Mouse (Mus musculus) midbrain, postnatal 0 days (tissue): Measurements from ENCODE around the gene Gimap3. TPM values are rescaled to one million over a fixed set of nuclear protein-coding genes. Genes with fewer than 3 reads are reported as not detected.

ENCODE experiments used
- ATAC-seq: fragments of 200-750 bp; cut with Nextera tagmentation; 2 replicates; pipeline ENCODE4 v1.8.0; 2017; ENCODE audit warnings: moderate number of reproducible peaks, mild to moderate bottlenecking, moderate TSS enrichment, moderate library complexity; ENCODE audit not compliant: low FRiP score
- DNase-seq: peaks from one replicate; pipeline ENCODE4 v3.0.0-alpha.2; 2015; ENCODE audit warnings: low spot score
- H3K27ac ChIP-seq: fragments of 300-500 bp; sonication (generic); 2 replicates; pipeline ENCODE4 v1.5.1; 2014; ENCODE audit warnings: low read depth, mild to moderate bottlenecking, low read length, mixed read lengths
- H3K27me3 ChIP-seq: fragments of 300-500 bp; sonication (generic); 2 replicates; pipeline ENCODE4 v1.6.1; 2014; ENCODE audit warnings: low read length, control low read depth, mixed read lengths; ENCODE audit not compliant: insufficient read depth
- H3K36me3 ChIP-seq: fragments of 300-500 bp; sonication (generic); 2 replicates; pipeline ENCODE4 v1.6.1; 2014; ENCODE audit warnings: low read length, control low read depth, mixed read lengths; ENCODE audit not compliant: insufficient read depth
- H3K4me1 ChIP-seq: fragments of 300-500 bp; sonication (generic); 2 replicates; pipeline ENCODE4 v1.6.1; 2014; ENCODE audit warnings: mild to moderate bottlenecking, control low read depth, antibody characterized with exemption, low read length, mixed read lengths; ENCODE audit not compliant: insufficient read depth
- H3K4me2 ChIP-seq: fragments of 300-500 bp; sonication (generic); 2 replicates; pipeline ENCODE4 v1.6.1; 2014; ENCODE audit warnings: low read depth, mild to moderate bottlenecking, low read length, mixed read lengths; ENCODE audit not compliant: poor library complexity, severe bottlenecking
- H3K4me3 ChIP-seq: fragments of 300-500 bp; sonication (generic); 2 replicates; pipeline ENCODE4 v1.5.1; 2014; ENCODE audit warnings: low read depth, mild to moderate bottlenecking, low read length, moderate library complexity
- H3K9ac ChIP-seq: fragments of 300-500 bp; sonication (generic); replicated peaks from 2 replicates; pipeline ENCODE4 v1.6.1; 2014; ENCODE audit warnings: mild to moderate bottlenecking, low read length, moderate library complexity, mixed read lengths; ENCODE audit not compliant: poor library complexity, severe bottlenecking
- H3K9me3 ChIP-seq: fragments of 300-500 bp; sonication (generic); 2 replicates; pipeline ENCODE4 v1.6.1; 2016; ENCODE audit warnings: low read length, control low read depth
- CTCF ChIP-seq: IDR thresholded peaks from 2 replicates; pipeline ENCODE4 v1.5.1; 2016; ENCODE audit warnings: antibody characterized with exemption, mild to moderate bottlenecking
- WGBS: fragments of 180-500 bp; shearing (Covaris S2); extraction: QIAGEN DNeasy Blood & Tissue Kit; methylation state at CpG from one replicate; pipeline ENCODE4 v1.1.7; 2014; 5-methylcytosine and 5-hydroxymethylcytosine counted together
- polyA plus RNA-seq: library from polyadenylated mRNA; unstranded; fragments of >200 nt; fragmentation: Nextera tagmentation; extraction: Ambion mirVana; gene quantifications from 2 replicates; pipeline ENCODE4 v1.2.1, GENCODE M21; 2015
- total RNA-seq: library from RNA; depleted of rRNA; stranded (reverse); fragments of >200 nt; gene quantifications from 2 replicates; pipeline ENCODE4 v1.2.3, GENCODE M21; 2014

Gimap3 gene
- total and polyA plus RNA-seq, 2 experiments from 2014 or later = not detected

DNA sequence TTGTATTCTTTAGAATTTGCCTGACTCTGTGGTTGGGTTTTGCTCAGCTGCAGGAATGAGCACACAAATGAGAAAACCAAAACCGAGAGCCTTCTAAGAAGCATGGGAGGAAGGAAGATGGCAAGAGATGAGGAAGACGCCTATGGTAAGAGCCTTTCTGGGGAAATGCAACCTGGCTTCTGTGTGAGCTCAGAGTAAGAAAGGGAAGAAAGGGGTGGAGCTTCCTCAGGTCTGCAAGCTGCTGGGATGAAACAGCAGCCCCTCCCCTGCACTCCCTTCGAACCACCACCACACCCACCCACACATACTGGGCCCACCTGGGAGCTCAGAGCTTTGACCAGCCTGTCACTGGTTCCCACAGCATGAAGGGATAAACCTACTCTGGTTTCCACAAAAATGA, 29.4 kb downstream of the Gimap3 start:
- no peak overlapping the region for H3K4me2 ChIP-seq
- no peak for TF ChIP-seq CTCF
- no peak for DNase-seq
- no peak overlapping the region for H3K27ac ChIP-seq
- no peak overlapping the region for H3K4me3 ChIP-seq
- H3K4me1 ChIP-seq = no peaks in the 10 kb centered on the region
- no peaks in the 10 kb centered on the region for H3K27me3 ChIP-seq
- no peak overlapping the region for H3K9ac ChIP-seq
- no peaks in the 10 kb centered on the region for H3K36me3 ChIP-seq
- H3K9me3 ChIP-seq = no peaks in the 10 kb centered on the region
- WGBS = 16% methylated on average over 3 of the region's 3 CpGs
- no peak for ATAC-seq

GRCm38 (mm10) chr6:48740501-48741169, 30.0 kb downstream of the Gimap3 start:
- 77% methylated on average over 3 of the region's 3 CpGs for WGBS
- TF ChIP-seq CTCF = no peak
- H3K27me3 ChIP-seq = no peaks in the 10 kb centered on the region
- H3K9ac ChIP-seq = no peak overlapping the region
- H3K4me2 ChIP-seq = no peak overlapping the region
- DNase-seq (no peak), ATAC-seq (no peak)
- no peaks in the 10 kb centered on the region for H3K36me3 ChIP-seq
- no peak overlapping the region for H3K27ac ChIP-seq
- no peaks in the 10 kb centered on the region for H3K9me3 ChIP-seq
- no peaks in the 10 kb centered on the region for H3K4me1 ChIP-seq
- H3K4me3 ChIP-seq = no peak overlapping the region

GRCm38 (mm10) chr6:48739780-48740055, 30.9 kb downstream of the Gimap3 start:
- DNase-seq (no peak), ATAC-seq (no peak)
- Histone ChIP-seq H3K27ac (no peak overlapping the region), H3K9me3 (no peaks in the 10 kb centered on the region), H3K27me3 (no peaks in the 10 kb centered on the region), H3K4me2 (no peak overlapping the region), H3K4me1 (no peaks in the 10 kb centered on the region), H3K4me3 (no peak overlapping the region), H3K36me3 (no peaks in the 10 kb centered on the region), H3K9ac (no peak overlapping the region)
- 90% methylated on average over 3 of the region's 3 CpGs for WGBS
- no peak for TF ChIP-seq CTCF

DNA sequence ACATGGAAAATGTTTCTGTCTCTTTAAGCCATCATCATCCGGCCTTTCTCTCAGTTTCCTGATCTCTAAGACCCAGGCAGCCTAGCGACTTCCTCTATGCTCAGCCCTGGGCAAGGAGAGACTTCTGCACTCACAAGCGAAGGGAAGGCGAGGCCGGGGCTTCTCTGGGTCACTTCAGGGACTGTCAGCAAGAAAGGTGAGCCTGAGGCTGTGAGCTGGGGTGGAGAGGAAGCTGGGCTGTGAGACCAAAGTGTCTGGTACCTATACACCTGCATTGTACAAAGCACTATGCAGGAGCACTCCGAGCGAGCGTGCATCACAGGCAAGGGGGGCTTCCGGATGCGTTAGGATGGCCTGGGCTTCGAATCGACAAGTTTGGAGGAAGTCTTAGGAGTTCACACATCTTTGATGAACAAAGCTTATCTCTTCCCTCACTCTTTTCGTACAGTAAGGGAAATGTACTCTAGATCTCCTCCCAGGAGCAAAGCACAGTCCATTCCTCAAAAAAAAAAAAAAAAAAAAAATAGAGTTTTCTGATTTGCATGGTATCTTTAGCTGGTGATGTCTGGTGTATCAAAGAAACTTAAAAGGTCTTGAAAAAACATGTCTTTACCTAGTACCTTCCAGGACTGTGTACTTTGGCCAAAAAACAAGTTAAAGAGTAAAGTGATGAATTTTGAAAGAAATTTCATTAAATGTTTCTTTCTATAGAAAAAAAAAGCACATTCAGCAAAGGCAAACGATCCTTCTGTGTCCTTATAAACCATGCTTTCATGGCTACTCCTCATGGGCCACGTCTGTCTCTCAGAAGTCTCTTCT, 31.5 kb downstream of the Gimap3 start, which contains the start of gene Gimap1:
Gene Gimap1, plus strand, starts transcription at position 94 of the 819 bp plus-strand sequence.
- Histone ChIP-seq H3K4me1 (no peaks in the 10 kb centered on the region), H3K4me3 (no peak within 1 kb of the TSS), H3K4me2 (no peak within 1 kb of the TSS), H3K27ac (no peak within 1 kb of the TSS), H3K9ac (no peak within 1 kb of the TSS), H3K36me3 (no peaks in the 10 kb centered on the region), H3K9me3 (no peaks in the 10 kb centered on the region), H3K27me3 (no peaks in the 10 kb centered on the region)
- 83% methylated on average over 15 of the region's 15 CpGs for WGBS
- no peak for TF ChIP-seq CTCF
- ATAC-seq (no peak), DNase-seq (no peak)

DNA sequence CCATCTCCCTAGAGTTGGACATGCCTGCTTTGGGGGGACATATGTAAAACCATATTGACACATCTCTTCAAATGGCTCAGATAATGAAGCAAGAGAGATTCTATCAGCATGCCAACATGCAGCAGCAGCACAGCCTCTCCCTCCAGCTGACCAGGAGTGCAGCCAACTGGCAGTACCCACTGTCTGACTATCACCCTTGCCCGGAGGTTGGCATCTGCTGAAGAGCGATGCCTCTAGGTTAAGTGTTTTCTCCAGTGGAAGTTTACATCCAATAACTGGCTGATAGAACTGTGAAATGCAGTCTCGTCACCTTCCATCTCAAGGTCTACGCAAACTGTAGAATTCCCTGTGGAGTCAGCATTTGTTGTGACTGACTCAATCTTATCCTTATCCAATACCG, 33.0 kb downstream of the Gimap3 start:
- Histone ChIP-seq H3K4me1 (no peaks in the 10 kb centered on the region), H3K27me3 (no peaks in the 10 kb centered on the region), H3K4me3 (no peak overlapping the region), H3K9me3 (no peaks in the 10 kb centered on the region), H3K4me2 (no peak overlapping the region), H3K27ac (no peak overlapping the region), H3K36me3 (no peaks in the 10 kb centered on the region), H3K9ac (no peak overlapping the region)
- 92% methylated on average over 5 of the region's 5 CpGs for WGBS
- DNase-seq (no peak), ATAC-seq (no peak)
- TF ChIP-seq CTCF = no peak

- no peak for TF ChIP-seq CTCF
- no peak for DNase-seq
- no peak for ATAC-seq
- Histone ChIP-seq H3K9me3 (no peaks in the 10 kb centered on the region), H3K36me3 (no peaks in the 10 kb centered on the region), H3K9ac (no peak overlapping the region), H3K27me3 (no peaks in the 10 kb centered on the region), H3K4me3 (no peak overlapping the region), H3K4me1 (no peaks in the 10 kb centered on the region), H3K4me2 (no peak overlapping the region), H3K27ac (no peak overlapping the region)
- WGBS = 83% methylated on average over 2 of the region's 2 CpGs
These were observed 33.6 kb downstream of the Gimap3 start for GRCm38 (mm10) chr6:48737053-48737452.
